Mouse (Mus musculus): ENCODE data around the gene Fbxl13. TPM values are rescaled to one million over a fixed set of nuclear protein-coding genes. Genes with fewer than 3 reads are reported as not detected.

The Fbxl13 gene
- polyA plus RNA-seq, 1 experiment from 2014 or later, result not detected

GRCm38 (mm10) chr5:21667191-21668137, 22.0 kb upstream of the Fbxl13 start:
- 52% methylated on average over 8 of the region's 8 CpGs for WGBS
- Histone ChIP-seq H3K9ac (ENCODE audit: low read length) (no peak overlapping the region), H3K27me3 (ENCODE audit: control insufficient read depth, insufficient read depth, low read length) (no peaks in the 10 kb centered on the region), H3K27ac (ENCODE audit: low read depth, low read length) (no peak overlapping the region), H3K4me3 (ENCODE audit: low read depth, low read length) (no peak overlapping the region), H3K4me2 (ENCODE audit: low read depth) (no peak overlapping the region), H3K36me3 (ENCODE audit: control insufficient read depth, insufficient read depth, low read length) (peaks cover 6% of the 10 kb centered on the region), H3K4me1 (ENCODE audit: control insufficient read depth, insufficient read depth, low read length) (0 out of 2 replicates have a peak, but pooled peaks cover 2% of the 10 kb centered on the region), H3K9me3 (ENCODE audit: control insufficient read depth, low read length) (no peaks in the 10 kb centered on the region)
- no peak for ATAC-seq (ENCODE audit: insufficient read depth, low FRiP score, low TSS enrichment)
- no peak for DNase-seq (ENCODE audit: low spot score)

- H3K36me3 ChIP-seq (ENCODE audit: control insufficient read depth, insufficient read depth, low read length), result peaks cover 10% of the 10 kb centered on the region
- H3K9me3 ChIP-seq (ENCODE audit: control insufficient read depth, low read length), result no peaks in the 10 kb centered on the region
- WGBS, result 96% methylated on average over 11 of the region's 11 CpGs
- no peak overlapping the region for H3K4me2 ChIP-seq (ENCODE audit: low read depth)
- DNase-seq (ENCODE audit: low spot score), result no peak
- ATAC-seq (ENCODE audit: insufficient read depth, low FRiP score, low TSS enrichment), result no peak
- 0 out of 2 replicates have a peak, but pooled peaks cover 7% of the 10 kb centered on the region for H3K4me1 ChIP-seq (ENCODE audit: control insufficient read depth, insufficient read depth, low read length)
- no peaks in the 10 kb centered on the region for H3K27me3 ChIP-seq (ENCODE audit: control insufficient read depth, insufficient read depth, low read length)
- no peak overlapping the region for H3K4me3 ChIP-seq (ENCODE audit: low read depth, low read length)
- no peak overlapping the region for H3K9ac ChIP-seq (ENCODE audit: low read length)
- H3K27ac ChIP-seq (ENCODE audit: low read depth, low read length), result no peak overlapping the region
These were observed 17.6 kb upstream of the Fbxl13 start for GRCm38 (mm10) chr5:21663081-21663480.

GRCm38 (mm10) chr5:21660850-21661249, 15.4 kb upstream of the Fbxl13 start:
- Histone ChIP-seq H3K27ac (ENCODE audit: low read depth, low read length) (no peak overlapping the region), H3K36me3 (ENCODE audit: control insufficient read depth, insufficient read depth, low read length) (peaks cover 12% of the 10 kb centered on the region)
- 95% methylated on average over 6 of the region's 6 CpGs for WGBS

DNA sequence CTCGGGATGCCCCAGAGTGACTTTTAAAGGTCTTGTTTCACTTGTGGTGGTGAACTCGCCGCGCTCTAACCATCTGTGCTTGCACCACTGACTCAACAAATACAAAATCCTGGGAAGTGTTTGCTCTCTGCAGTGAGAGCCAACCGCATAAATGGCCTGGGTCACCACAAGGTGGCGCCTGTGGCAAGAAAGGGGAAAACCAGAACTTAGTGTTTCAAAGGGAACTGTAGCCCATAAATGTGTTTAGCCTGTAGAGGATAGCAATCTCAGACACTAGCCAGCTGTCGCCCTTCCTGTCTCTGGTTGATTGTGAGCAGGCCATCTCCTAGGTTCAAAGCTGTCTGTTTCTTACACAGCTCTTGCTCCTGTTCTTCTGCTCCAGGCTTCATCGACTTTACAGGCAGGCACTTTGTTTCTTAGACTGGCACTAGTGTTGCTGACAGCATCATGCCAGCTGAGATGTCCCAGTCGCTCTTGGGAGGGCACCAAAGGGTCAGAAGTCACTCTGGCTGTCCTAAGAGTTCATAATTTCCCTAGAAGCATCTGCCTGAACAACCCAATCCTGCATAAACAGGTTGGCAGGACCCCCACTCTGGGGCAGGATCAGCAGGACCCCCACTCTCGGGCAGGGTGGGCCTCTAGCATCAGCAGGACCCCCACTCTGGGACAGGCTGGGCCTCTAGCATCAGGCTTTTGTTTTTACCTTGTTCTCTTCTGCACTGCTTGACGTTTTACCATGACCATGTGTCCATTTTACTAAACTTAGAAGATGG, 13.4 kb upstream of the Fbxl13 start:
- peak; percentile 80 for DNase-seq (ENCODE audit: low spot score)
- H3K9ac ChIP-seq (ENCODE audit: low read length), result no peak overlapping the region; the same call in 1 of the 2 replicates
- no peak overlapping the region for H3K4me2 ChIP-seq (ENCODE audit: low read depth)
- H3K9me3 ChIP-seq (ENCODE audit: control insufficient read depth, low read length), result no peaks in the 10 kb centered on the region
- no peak overlapping the region for H3K4me3 ChIP-seq (ENCODE audit: low read depth, low read length)
- H3K27me3 ChIP-seq (ENCODE audit: control insufficient read depth, insufficient read depth, low read length), result no peaks in the 10 kb centered on the region
- 54% methylated on average over 11 of the region's 11 CpGs for WGBS
- H3K36me3 ChIP-seq (ENCODE audit: control insufficient read depth, insufficient read depth, low read length), result peaks cover 10% of the 10 kb centered on the region; the same call in 1 of the 2 replicates
- 0 out of 2 replicates have a peak, but pooled peaks cover 5% of the 10 kb centered on the region for H3K4me1 ChIP-seq (ENCODE audit: control insufficient read depth, insufficient read depth, low read length)
- H3K27ac ChIP-seq (ENCODE audit: low read depth, low read length), result 0 out of 2 replicates have a peak overlapping the region, but pooled peaks have one; percentile 56
- peak; percentile 76; the same call in 1 of the 2 replicates for ATAC-seq (ENCODE audit: insufficient read depth, low FRiP score, low TSS enrichment)

More at GRCm38 (mm10) chr5:21660850-21661249, 15.4 kb upstream of the Fbxl13 start:
- Histone ChIP-seq H3K9ac (ENCODE audit: low read length) (no peak overlapping the region), H3K9me3 (ENCODE audit: control insufficient read depth, low read length) (no peaks in the 10 kb centered on the region), H3K4me2 (ENCODE audit: low read depth) (no peak overlapping the region), H3K4me1 (ENCODE audit: control insufficient read depth, insufficient read depth, low read length) (0 out of 2 replicates have a peak, but pooled peaks cover 5% of the 10 kb centered on the region), H3K4me3 (ENCODE audit: low read depth, low read length) (no peak overlapping the region), H3K27me3 (ENCODE audit: control insufficient read depth, insufficient read depth, low read length) (no peaks in the 10 kb centered on the region)
- ATAC-seq (ENCODE audit: insufficient read depth, low FRiP score, low TSS enrichment), result no peak
- DNase-seq (ENCODE audit: low spot score), result no peak

DNA sequence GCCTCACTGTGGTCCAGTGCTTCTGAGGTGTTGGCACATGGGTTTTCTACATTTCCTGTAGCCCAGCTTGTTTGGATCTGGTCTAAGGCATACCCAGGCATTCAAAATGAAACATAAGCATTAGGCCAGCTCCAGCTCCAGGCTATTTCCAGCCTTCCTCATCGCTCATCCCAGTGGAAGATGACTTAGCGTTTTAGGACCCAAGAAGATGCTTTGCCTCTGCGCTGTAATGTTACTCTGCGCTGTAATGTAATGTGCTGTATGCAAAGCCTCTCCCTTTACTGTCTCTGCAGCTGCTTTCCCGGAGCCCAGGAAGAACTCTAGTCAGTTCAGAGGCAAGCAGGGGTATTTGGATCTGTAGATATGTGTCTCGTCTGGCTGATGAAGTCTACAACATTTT, 12.6 kb upstream of the Fbxl13 start:
- H3K27me3 ChIP-seq (ENCODE audit: control insufficient read depth, insufficient read depth, low read length), result no peaks in the 10 kb centered on the region
- H3K9me3 ChIP-seq (ENCODE audit: control insufficient read depth, low read length), result no peaks in the 10 kb centered on the region
- whole genome bisulfite sequencing, result 89% methylated on average over 6 of the region's 6 CpGs
- H3K4me1 ChIP-seq (ENCODE audit: control insufficient read depth, insufficient read depth, low read length), result 0 out of 2 replicates have a peak, but pooled peaks cover 5% of the 10 kb centered on the region
- H3K4me2 ChIP-seq (ENCODE audit: low read depth), result no peak overlapping the region
- DNase-seq (ENCODE audit: low spot score) (no peak), ATAC-seq (ENCODE audit: insufficient read depth, low FRiP score, low TSS enrichment) (no peak)
- H3K27ac ChIP-seq (ENCODE audit: low read depth, low read length), result no peak overlapping the region
- H3K9ac ChIP-seq (ENCODE audit: low read length), result no peak overlapping the region
- no peak overlapping the region for H3K4me3 ChIP-seq (ENCODE audit: low read depth, low read length)
- H3K36me3 ChIP-seq (ENCODE audit: control insufficient read depth, insufficient read depth, low read length), result peaks cover 7% of the 10 kb centered on the region; the same call in 1 of the 2 replicates

GRCm38 (mm10) chr5:21656912-21657311, 11.5 kb upstream of the Fbxl13 start:
- Histone ChIP-seq H3K36me3 (ENCODE audit: control insufficient read depth, insufficient read depth, low read length) (peaks cover 6% of the 10 kb centered on the region; the same call in 1 of the 2 replicates), H3K4me1 (ENCODE audit: control insufficient read depth, insufficient read depth, low read length) (0 out of 2 replicates have a peak, but pooled peaks cover 5% of the 10 kb centered on the region), H3K27ac (ENCODE audit: low read depth, low read length) (no peak overlapping the region), H3K4me3 (ENCODE audit: low read depth, low read length) (no peak overlapping the region), H3K4me2 (ENCODE audit: low read depth) (no peak overlapping the region), H3K9me3 (ENCODE audit: control insufficient read depth, low read length) (no peaks in the 10 kb centered on the region), H3K9ac (ENCODE audit: low read length) (no peak overlapping the region), H3K27me3 (ENCODE audit: control insufficient read depth, insufficient read depth, low read length) (no peaks in the 10 kb centered on the region)
- no peak for DNase-seq (ENCODE audit: low spot score)
- WGBS, result 96% methylated on average over 9 of the region's 9 CpGs
- ATAC-seq (ENCODE audit: insufficient read depth, low FRiP score, low TSS enrichment), result no peak

GRCm38 (mm10) chr5:21651885-21652612, 6.6 kb upstream of the Fbxl13 start:
- DNase-seq (ENCODE audit: low spot score) (no peak), ATAC-seq (ENCODE audit: insufficient read depth, low FRiP score, low TSS enrichment) (no peak)
- Histone ChIP-seq H3K36me3 (ENCODE audit: control insufficient read depth, insufficient read depth, low read length) (peaks cover 11% of the 10 kb centered on the region), H3K4me3 (ENCODE audit: low read depth, low read length) (no peak overlapping the region), H3K9me3 (ENCODE audit: control insufficient read depth, low read length) (no peaks in the 10 kb centered on the region), H3K4me1 (ENCODE audit: control insufficient read depth, insufficient read depth, low read length) (no peaks in the 10 kb centered on the region; the same call in 1 of the 2 replicates), H3K27ac (ENCODE audit: low read depth, low read length) (no peak overlapping the region), H3K27me3 (ENCODE audit: control insufficient read depth, insufficient read depth, low read length) (no peaks in the 10 kb centered on the region), H3K9ac (ENCODE audit: low read length) (no peak overlapping the region), H3K4me2 (ENCODE audit: low read depth) (no peak overlapping the region)
- WGBS, result 82% methylated on average over 7 of the region's 7 CpGs

DNA sequence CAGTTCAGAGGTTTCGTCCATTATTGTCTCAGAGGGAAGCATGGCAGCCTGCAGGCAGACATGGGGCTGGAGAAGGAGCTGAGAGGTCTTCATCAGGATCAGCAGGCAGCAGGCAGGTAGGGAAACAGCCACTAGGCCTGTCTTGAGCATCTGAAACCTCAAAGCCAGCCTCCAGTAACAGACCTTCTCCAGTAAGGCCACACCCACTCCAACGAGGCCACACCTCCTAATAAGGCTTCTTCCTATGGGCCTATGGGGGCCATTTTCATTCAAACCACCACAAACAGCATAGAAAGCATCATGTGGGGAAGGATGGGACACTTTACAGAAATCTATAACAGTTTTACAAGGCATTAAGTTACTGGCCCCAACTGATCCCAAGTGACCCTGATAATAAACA, 5.3 kb upstream of the Fbxl13 start:
- peaks cover 3% of the 10 kb centered on the region; the same call in 1 of the 2 replicates for H3K4me1 ChIP-seq (ENCODE audit: control insufficient read depth, insufficient read depth, low read length)
- ATAC-seq (ENCODE audit: insufficient read depth, low FRiP score, low TSS enrichment) (no peak), DNase-seq (ENCODE audit: low spot score) (no peak)
- H3K36me3 ChIP-seq (ENCODE audit: control insufficient read depth, insufficient read depth, low read length), result peaks cover 9% of the 10 kb centered on the region
- 76% methylated on average over 2 of the region's 2 CpGs for WGBS
- H3K4me2 ChIP-seq (ENCODE audit: low read depth), result no peak overlapping the region
- no peak overlapping the region for H3K4me3 ChIP-seq (ENCODE audit: low read depth, low read length)
- H3K27me3 ChIP-seq (ENCODE audit: control insufficient read depth, insufficient read depth, low read length), result no peaks in the 10 kb centered on the region
- no peak overlapping the region for H3K27ac ChIP-seq (ENCODE audit: low read depth, low read length)
- no peak overlapping the region for H3K9ac ChIP-seq (ENCODE audit: low read length)
- no peaks in the 10 kb centered on the region for H3K9me3 ChIP-seq (ENCODE audit: control insufficient read depth, low read length)

Data from neural tube, embryonic 11.5 days (tissue).